Mouse (Mus musculus) limb, embryonic 11.5 days (tissue): ENCODE measurements at regions not wholly inside any gene's neighbourhood (a gene's known extent, or its start where the extent isn't known, plus 50 kb on each side); places are given as distances from the start of the nearest gene placed in this dataset.

Source experiments
- ATAC-seq: fragments of 200-750 bp; cut with Nextera tagmentation; 2 replicates; pipeline ENCODE4 v1.8.0; 2017; ENCODE audit warnings: low read depth; ENCODE audit not compliant: insufficient number of reproducible peaks, low FRiP score, low TSS enrichment
- DNase-seq: peaks from one replicate; pipeline ENCODE4 v3.0.0-alpha.2; 2015; ENCODE audit warnings: low spot score
- H3K27ac ChIP-seq: fragments of 300-500 bp; sonication (generic); replicated peaks from 2 replicates; pipeline ENCODE4 v1.5.1; 2014; ENCODE audit warnings: low read depth, mild to moderate bottlenecking, low read length
- H3K27me3 ChIP-seq: fragments of 300-500 bp; sonication (generic); 2 replicates; pipeline ENCODE4 v1.6.1; 2014; ENCODE audit warnings: mild to moderate bottlenecking, low read length, mixed read lengths; ENCODE audit not compliant: control insufficient read depth, insufficient read depth
- H3K36me3 ChIP-seq: fragments of 300-500 bp; sonication (generic); 2 replicates; pipeline ENCODE4 v1.6.1; 2014; ENCODE audit warnings: mild to moderate bottlenecking, low read length, moderate library complexity, mixed read lengths; ENCODE audit not compliant: control insufficient read depth, insufficient read depth
- H3K4me1 ChIP-seq: fragments of 300-500 bp; sonication (generic); 2 replicates; pipeline ENCODE4 v1.6.1; 2014; ENCODE audit warnings: low read length, mixed read lengths; ENCODE audit not compliant: control insufficient read depth, insufficient read depth
- H3K4me2 ChIP-seq: fragments of 300-500 bp; sonication (generic); 2 replicates; pipeline ENCODE4 v1.6.1; 2014; ENCODE audit warnings: low read depth, mild to moderate bottlenecking, moderate library complexity; ENCODE audit not compliant: severe bottlenecking
- H3K4me3 ChIP-seq: fragments of 300-500 bp; sonication (generic); 2 replicates; pipeline ENCODE4 v1.5.1; 2014; ENCODE audit warnings: low read depth, low read length
- H3K9ac ChIP-seq: fragments of 300-500 bp; sonication (generic); 2 replicates; pipeline ENCODE4 v1.6.1; 2014; ENCODE audit warnings: mild to moderate bottlenecking, low read length
- H3K9me3 ChIP-seq: fragments of 300-500 bp; sonication (generic); 2 replicates; pipeline ENCODE4 v1.6.1; 2016; ENCODE audit warnings: low read length; ENCODE audit not compliant: control insufficient read depth
- WGBS: fragments of 180-500 bp; shearing (Covaris S2); extraction: QIAGEN DNeasy Blood & Tissue Kit; methylation state at CpG from one replicate; pipeline ENCODE4 v1.1.7; 2014; 5-methylcytosine and 5-hydroxymethylcytosine counted together

DNA sequence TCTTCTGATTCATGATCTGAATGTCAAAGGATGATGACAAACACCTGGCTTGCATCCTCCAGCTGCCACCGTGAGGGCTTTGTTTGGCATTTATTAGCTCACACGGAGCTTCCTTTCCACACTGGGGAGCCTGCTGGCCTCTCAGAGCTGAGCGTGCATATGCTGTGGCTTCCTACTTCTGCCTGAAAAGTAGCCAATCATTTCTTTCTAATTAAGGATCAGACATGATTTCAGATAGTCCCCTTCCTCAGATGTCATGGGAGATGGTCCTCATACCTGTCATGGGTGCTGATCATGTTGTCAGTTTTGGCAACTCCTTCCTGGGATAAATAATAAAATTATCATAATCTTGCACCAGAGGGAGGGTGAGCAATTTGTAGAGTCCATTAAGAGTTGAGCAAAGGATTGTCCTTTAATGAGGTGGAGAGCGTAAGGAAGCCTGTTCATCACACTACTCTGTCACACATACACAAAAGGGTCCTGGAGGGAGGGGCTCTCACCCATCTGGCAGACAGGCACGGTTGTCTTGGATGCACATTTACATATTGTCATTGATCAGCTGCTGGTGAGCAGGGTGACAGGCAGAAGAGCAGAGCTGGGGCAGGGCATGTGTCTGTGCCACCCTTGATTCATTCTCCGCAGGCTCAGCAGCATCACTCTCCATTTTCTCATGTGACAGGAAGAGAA is 162.6 kb downstream of the Ppp4r2 start:
- no peaks in the 10 kb centered on the region for H3K36me3 ChIP-seq
- no peaks in the 10 kb centered on the region for H3K27me3 ChIP-seq
- no peak overlapping the region for H3K4me3 ChIP-seq
- H3K4me2 ChIP-seq: no peak overlapping the region
- no peak overlapping the region for H3K27ac ChIP-seq
- WGBS: 35% methylated on average over 6 of the region's 6 CpGs
- no peaks in the 10 kb centered on the region for H3K4me1 ChIP-seq
- no peak overlapping the region for H3K9ac ChIP-seq
- ATAC-seq (no peak), DNase-seq (no peak)
- no peaks in the 10 kb centered on the region for H3K9me3 ChIP-seq

DNA sequence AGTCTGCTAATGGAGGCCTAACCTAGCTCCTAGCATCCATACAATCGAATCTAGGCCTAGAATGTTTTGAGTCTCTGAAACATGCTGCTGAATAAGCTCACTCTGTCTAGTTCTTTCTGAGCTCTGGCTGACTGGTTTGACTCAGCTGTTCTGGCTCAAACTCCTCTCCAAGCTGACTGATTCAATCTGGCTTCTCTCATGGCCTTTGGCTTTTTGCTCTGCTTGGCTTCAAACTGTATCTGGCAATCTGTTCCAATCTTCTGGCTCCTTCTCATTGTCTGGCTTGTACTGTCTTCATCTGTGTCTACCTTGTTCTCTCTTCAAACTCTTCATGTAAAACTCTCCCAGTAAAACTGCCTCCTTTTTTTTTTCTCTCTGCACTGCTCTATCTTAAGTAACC is 164.9 kb downstream of the Ppp4r2 start:
- 94% methylated on average over 1 of the region's 1 CpGs for WGBS
- H3K27ac ChIP-seq: no peak overlapping the region
- no peaks in the 10 kb centered on the region for H3K27me3 ChIP-seq
- no peak overlapping the region for H3K4me2 ChIP-seq
- no peaks in the 10 kb centered on the region for H3K9me3 ChIP-seq
- no peak overlapping the region for H3K9ac ChIP-seq
- no peak for DNase-seq
- ATAC-seq: no peak
- no peaks in the 10 kb centered on the region for H3K36me3 ChIP-seq
- H3K4me1 ChIP-seq: no peaks in the 10 kb centered on the region
- H3K4me3 ChIP-seq: no peak overlapping the region

DNA sequence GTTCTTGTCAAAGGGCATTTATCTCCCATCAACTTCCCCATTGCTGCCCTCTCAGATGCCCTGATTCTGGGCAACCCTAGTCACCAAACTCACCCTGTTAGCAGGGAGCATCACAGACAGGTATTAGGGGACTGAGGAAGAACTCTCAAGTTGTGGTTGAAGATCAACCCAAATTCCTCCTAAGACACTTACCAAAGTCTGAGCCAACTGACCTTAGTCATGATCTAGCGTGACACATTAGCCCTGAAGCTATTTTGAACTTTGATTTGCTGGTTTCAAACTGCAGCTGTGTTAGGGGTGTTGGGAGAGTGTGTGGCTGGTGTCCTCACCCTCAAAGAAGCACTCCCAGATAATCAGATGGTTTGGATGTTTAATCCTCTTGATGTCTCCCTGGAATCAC is 170.5 kb downstream of the Ppp4r2 start:
- H3K9me3 ChIP-seq: no peaks in the 10 kb centered on the region
- ATAC-seq (no peak), DNase-seq (no peak)
- H3K27me3 ChIP-seq: no peaks in the 10 kb centered on the region
- no peak overlapping the region for H3K27ac ChIP-seq
- H3K36me3 ChIP-seq: no peaks in the 10 kb centered on the region
- H3K4me3 ChIP-seq: no peak overlapping the region
- H3K4me1 ChIP-seq: no peaks in the 10 kb centered on the region
- WGBS: 82% methylated on average over 1 of the region's 1 CpGs
- H3K4me2 ChIP-seq: no peak overlapping the region
- no peak overlapping the region for H3K9ac ChIP-seq

DNA sequence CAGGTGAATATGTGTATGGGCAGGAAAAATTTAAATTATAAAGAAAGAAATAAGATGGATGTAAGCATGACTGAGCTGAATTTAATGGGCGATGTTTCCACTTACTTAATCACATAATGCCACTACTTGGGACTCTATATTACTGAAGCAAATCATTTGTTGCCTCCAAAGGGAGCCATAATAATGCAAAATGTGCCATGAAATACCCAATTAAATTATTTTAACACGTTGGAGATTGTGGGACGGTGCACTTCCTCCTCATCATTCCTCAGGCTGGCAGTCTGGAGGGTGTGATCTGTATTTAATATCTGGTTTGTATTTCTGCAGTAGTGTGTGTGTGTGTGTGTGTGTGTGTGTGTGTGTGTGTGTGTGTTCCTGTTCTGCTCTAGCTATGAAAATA is 188.2 kb downstream of the Ppp4r2 start:
- H3K4me1 ChIP-seq: no peaks in the 10 kb centered on the region
- H3K9me3 ChIP-seq: no peaks in the 10 kb centered on the region
- WGBS: 61% methylated on average over 3 of the region's 3 CpGs
- DNase-seq (no peak), ATAC-seq (no peak)
- no peaks in the 10 kb centered on the region for H3K36me3 ChIP-seq
- no peak overlapping the region for H3K4me2 ChIP-seq
- H3K27me3 ChIP-seq: no peaks in the 10 kb centered on the region
- no peak overlapping the region for H3K27ac ChIP-seq
- no peak overlapping the region for H3K4me3 ChIP-seq
- H3K9ac ChIP-seq: no peak overlapping the region

DNA sequence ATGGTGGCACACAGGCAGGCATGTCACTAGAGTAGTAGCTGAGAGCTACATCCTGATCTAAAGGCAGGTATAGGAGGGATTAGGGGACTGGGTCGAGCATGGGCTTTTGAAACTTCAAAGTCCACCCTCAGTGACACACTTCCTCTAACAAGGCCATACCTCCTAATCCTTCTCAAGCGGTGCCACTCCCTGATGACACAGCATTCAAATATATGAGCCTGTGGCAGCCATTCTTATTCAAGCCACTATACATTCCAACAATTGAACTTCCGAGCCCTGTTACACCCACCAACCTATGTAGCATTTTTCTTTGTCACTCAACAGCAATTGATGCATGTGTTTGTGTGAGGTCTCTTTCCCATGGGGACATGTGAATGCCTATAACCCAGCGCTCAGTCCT is 192.4 kb downstream of the Ppp4r2 start:
- Histone ChIP-seq H3K4me2 (no peak overlapping the region), H3K4me1 (peaks cover 6% of the 10 kb centered on the region; the same call in 1 of the 2 replicates), H3K36me3 (no peaks in the 10 kb centered on the region), H3K27ac (no peak overlapping the region), H3K9ac (no peak overlapping the region), H3K4me3 (no peak overlapping the region), H3K27me3 (no peaks in the 10 kb centered on the region), H3K9me3 (no peaks in the 10 kb centered on the region)
- ATAC-seq: no peak
- no peak for DNase-seq
- 90% methylated on average over 4 of the region's 4 CpGs for whole genome bisulfite sequencing

DNA sequence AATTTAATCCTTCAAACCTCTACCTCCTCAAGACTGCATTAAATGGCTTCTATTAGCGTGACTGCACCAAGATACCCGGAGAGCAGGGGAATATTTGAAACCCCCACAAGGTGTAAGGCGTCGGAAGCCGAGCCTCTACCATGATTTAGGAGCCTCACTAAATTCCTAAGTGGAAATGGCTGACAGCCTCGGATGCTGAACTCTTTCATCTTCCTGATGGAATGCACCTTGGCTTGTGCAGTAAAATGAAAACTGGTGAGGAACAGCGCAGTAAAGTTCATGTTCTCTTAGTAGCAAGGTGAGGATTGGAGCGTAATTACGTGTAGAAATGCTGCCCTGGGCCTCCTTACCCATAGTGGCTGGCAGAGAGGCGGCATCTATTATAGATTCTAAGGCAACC is 194.0 kb downstream of the Ppp4r2 start:
- Histone ChIP-seq H3K4me2 (no peak overlapping the region), H3K4me1 (peaks cover 6% of the 10 kb centered on the region; the same call in 1 of the 2 replicates), H3K27ac (no peak overlapping the region), H3K9ac (no peak overlapping the region), H3K27me3 (no peaks in the 10 kb centered on the region), H3K9me3 (no peaks in the 10 kb centered on the region), H3K4me3 (no peak overlapping the region), H3K36me3 (no peaks in the 10 kb centered on the region)
- ATAC-seq: 0 out of 2 replicates have a peak, but pooled peaks have one; percentile 44
- 10% methylated on average over 10 of the region's 10 CpGs for whole genome bisulfite sequencing
- peak; percentile 50 for DNase-seq

DNA sequence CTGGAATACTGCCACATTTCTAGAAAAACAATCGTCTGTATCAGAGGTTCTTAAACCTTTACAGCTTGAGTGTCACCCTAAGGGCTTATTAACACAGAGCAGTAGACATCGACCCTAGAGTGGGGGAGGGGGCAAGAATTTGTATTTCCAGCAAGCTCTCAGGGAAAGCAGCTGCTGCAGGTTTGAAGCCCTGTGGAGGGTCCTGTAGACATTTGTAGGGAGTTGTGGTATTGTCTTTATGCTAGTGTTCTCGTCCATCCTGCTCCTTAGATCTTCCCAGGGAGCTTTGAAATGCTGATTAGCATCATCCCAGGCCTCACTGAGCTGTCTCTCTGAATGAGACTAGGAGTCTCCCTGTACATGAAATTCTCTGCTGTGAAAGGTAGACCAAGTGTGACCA is 196.0 kb downstream of the Ppp4r2 start:
- ATAC-seq: no peak
- Histone ChIP-seq H3K4me2 (no peak overlapping the region), H3K27ac (no peak overlapping the region), H3K9me3 (no peaks in the 10 kb centered on the region), H3K27me3 (no peaks in the 10 kb centered on the region), H3K9ac (no peak overlapping the region), H3K4me3 (no peak overlapping the region), H3K36me3 (no peaks in the 10 kb centered on the region), H3K4me1 (peaks cover 6% of the 10 kb centered on the region; the same call in 1 of the 2 replicates)
- DNase-seq: no peak
- 28% methylated on average over 3 of the region's 3 CpGs for WGBS

DNA sequence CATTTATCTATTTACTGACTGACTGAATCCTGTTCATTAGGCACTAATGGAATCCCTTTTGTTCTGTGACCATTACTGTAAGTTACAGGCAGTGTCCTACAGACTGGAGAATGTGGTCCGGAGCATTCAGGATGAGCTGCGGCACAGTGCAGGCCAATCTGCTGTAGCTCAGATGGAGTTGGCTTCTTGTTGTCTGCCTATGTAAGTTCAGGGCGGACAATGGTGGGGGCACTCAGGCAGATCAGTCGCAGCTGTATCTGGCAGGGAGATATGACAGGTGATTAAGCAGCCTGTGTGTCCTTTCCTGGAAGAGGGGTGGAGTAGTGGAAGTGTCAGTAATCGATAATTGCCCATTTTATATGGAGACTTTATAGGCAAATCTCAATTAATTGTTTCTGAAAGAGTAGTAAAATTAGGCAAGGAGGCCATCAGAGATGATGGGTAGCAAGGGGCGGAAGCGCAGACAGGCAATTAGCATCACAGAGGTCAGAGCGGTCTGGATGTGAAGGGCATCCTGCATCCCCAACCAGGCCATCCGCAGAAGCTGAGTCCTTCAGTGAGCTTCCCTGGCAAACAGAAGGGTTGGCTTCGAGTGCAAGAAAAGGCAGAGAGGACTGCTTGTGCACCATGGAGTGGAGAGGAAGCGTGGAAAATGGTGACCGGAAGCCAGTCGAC is 197.2 kb downstream of the Ppp4r2 start:
- Histone ChIP-seq H3K9ac (no peak overlapping the region), H3K4me3 (no peak overlapping the region), H3K4me1 (peaks cover 6% of the 10 kb centered on the region; the same call in 1 of the 2 replicates), H3K4me2 (no peak overlapping the region), H3K27ac (no peak overlapping the region), H3K27me3 (no peaks in the 10 kb centered on the region), H3K36me3 (no peaks in the 10 kb centered on the region), H3K9me3 (no peaks in the 10 kb centered on the region)
- ATAC-seq (no peak), DNase-seq (no peak)
- 87% methylated on average over 13 of the region's 13 CpGs for WGBS
